Mouse (Mus musculus) T-helper 2 cell (primary cell): ENCODE results near the gene Wnk2.

Experiments
- in situ Hi-C: fragments of 300-600 bp; cut with MboI, MseI; formaldehyde crosslinking; loops from one replicate; pipeline ENCODE4 v1.15.1; 2025; ENCODE audit warnings: high pct_unique_total_duplicates

Gene Wnk2

DNA sequence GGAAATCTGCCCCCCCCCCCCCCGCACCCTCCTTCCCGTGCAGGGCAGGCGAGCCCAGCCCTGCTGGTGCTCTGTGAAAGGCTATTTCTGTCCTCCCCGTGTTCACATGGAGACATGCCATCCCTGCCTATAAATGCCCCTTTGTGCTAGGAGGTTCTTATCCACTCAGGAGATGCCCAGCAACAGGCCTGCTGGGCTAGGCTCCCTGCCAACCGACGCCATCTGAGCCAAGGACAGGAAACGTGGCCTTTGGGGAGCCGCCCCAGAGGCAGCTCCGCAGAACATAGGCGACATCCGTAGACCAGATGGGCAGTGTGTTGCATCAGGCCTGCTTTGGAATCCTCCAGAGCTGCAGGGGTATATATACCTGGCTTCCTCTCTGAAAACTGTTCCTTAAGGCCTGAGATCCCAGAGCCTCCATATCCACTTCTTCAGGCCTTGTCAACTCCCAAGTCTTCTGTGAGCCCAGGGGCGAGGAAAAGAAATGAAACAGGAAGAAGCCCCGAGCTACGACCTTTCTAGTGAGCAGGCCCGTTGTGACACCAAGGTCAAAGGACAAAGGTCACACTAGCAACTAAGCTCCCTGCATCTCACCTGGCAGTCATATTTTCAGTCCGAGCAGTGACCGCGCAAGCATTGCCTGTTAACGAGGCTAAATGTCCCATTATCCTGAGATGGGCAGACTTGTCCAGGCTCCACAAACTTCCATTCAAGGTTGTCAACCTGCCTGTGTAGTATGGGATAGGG, 31.2 kb upstream of the Wnk2 start:
- in situ Hi-C loops: no loop called here

DNA sequence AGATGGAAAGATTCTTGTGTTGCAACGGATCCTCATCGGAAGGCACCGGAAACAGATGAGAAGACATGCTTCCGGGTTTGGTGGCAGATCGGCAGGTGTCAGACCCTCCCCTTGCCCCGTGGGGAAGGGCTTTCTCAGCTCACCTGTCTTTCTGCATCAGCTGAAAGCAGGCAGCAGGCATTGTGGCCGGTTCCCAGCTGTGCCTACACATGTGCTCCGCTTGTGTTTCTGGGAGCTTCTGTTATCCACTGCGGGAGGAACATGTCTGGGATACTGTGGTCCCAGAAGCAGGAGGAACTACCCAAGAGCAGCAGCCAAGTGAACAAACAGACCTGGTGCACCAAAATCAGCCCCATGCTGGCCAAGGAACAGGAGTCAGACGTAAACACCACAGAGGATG, 27.7 kb upstream of the Wnk2 start:
- in situ Hi-C loops: no loop called here

DNA sequence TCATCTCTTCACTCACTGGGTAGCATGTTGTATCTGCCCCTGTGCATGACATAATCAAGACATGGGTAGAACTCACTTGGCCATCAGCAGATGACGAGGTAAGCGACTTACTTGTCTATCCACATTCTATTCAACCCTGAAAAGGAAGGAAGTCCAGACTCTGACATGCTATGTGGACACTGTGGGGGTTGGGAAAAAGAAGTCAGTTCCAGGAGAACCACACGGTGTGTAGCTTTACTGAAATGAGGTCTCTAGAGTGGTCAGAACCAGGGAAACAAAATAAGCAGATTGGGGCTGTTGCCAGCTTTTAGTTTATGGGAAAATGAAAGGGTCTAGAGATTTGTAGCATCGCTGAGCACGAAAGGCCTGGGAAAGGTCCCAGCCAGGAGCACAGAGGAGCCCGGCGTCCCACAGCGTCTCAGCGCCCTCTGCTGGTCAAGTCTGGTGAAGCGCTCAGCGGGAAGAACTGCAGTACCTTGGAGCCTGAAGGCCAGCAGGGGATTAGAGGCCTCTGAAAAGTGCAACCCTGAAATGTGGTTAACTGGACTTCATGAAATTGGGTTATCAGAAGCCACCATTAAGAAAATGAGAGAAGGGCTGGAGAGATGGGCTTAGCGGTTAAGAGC, 25.3 kb upstream of the Wnk2 start:
- in situ Hi-C loops: no loop called here

DNA sequence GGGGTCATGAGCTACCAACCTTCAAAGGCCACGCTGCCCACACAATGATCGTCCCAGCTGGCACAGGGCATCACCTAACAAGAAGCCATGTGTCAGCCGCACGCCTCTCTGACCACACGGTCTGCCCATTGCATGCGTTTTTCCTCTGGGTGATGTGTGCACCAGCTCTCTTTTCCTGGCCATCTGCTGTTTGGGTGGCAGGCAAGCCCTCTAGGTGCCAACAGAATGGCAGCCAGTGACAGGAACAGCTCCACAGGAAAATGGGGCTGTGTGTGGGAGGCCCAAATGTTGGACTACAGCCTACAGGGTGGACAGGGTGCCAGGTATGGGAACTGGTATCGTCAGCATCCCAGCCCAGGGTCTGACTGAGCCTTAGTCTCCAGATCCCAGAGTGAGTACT, 24.5 kb upstream of the Wnk2 start:
- in situ Hi-C loops: no loop called here

DNA sequence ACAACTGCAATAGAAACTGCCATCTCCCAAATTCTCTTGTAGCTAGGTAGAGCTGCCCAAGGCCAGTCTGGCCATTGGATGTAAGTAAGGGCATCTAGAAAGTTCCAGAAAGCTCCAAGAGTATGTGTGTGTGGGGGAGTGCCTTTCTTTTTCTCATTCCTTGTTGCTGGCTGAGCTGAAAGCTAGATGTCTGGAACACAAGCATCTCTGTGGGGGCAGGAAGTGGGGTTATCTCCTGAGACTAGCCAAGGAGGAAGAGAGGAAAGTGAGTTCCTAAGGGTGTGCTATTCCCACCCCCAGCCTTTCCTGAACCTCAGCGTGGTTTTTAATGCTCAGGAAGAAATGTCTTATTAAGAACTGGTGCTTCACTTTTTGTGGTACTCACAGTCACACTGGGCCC, 23.9 kb upstream of the Wnk2 start:
- in situ Hi-C loops: no loop called here

DNA sequence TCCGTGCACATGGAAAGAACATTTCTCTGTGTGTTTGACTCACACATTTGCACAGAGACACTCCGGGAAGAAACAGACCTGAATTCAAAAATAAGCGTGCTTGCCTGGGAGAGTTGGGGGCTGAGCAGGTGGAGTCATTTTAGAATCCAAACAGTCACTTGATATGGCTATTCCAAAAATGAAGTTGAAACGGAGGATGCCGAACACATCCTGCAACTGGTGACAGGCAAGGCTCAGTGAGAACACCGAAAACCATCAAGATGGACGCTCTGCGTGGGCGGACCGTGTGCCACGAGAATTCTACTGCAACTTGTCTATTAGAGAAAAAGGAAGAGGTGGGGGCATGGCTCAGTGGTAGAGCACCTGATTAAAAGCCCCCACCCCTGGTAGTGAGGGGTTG, 22.8 kb upstream of the Wnk2 start:
- in situ Hi-C loops: no loop called here

DNA sequence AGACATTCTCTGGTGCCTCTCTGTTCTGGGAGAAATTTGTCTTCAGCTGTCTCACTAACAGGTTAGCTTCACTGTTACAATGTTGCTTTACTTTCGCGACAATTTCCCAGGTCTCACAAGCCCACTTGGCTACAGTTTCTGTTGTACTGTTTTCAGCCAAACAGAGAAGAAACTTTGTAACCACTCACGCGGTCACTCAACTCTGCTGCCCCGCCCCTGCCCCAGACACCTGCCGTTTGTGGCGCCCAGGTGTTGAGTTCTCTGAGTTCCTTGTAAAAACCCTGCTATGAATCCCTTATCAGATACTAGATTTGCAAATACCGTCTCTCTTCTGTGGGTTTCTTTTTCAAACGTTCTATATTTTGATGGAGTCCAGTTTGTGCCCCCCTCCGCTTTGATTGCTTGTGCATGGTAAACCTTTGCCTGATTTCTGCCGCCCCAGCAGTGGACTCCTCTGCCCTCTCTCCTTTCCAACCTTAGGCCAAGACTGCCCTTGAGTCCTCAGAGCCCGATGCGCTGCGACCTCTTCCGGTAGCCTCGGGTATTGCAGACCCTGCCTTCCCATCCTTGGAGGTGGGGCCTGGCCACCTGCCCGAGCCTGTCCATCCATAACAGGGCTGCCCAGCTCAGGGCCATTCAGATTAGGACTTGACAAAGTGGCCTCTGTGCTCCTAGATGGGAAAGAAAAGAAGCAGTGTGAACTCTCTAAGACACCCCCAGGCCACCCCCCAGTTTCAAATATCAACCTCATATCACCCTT, 21.8 kb upstream of the Wnk2 start:
- in situ Hi-C loops: no loop called here

DNA sequence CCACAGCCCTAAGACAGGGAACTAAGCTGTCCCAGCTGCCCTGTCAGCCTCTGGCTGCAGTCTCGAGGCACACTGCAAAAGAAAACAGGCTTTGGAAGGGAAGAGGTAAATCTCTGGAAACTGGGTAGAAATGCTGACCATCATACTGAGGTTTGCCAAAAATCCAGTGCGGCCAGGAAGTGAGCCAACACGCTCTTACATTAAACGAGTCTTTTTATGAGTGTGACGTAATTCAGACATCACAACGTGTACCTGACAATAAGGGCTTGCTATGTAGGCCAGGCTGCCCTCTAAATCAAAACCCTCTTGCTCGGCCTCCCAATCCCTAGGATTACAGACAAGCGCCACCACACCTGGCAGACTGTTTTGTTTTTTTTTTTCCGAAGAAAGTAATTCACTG, 19.3 kb upstream of the Wnk2 start:
- in situ Hi-C loops: no loop called here

DNA sequence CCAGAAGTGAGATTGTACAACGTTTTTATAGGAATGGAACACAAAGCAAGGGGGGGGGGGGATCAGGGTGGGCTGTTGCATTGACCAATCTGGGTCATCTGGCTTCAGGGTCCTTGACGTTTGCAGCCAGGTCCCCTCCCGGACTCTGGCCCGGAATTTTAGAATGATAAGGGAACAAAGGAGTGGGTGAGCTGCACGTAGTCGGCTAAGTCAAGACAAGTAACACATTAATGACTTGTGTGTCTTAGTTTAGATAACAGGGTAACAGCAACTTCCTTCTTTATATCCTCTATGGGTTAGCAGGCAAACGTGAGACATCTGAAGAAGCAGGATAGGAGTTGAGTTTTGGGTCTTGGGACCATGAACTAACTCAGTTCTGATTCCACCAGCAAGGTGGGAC, 15.8 kb upstream of the Wnk2 start:
- in situ Hi-C loops: no loop called here

DNA sequence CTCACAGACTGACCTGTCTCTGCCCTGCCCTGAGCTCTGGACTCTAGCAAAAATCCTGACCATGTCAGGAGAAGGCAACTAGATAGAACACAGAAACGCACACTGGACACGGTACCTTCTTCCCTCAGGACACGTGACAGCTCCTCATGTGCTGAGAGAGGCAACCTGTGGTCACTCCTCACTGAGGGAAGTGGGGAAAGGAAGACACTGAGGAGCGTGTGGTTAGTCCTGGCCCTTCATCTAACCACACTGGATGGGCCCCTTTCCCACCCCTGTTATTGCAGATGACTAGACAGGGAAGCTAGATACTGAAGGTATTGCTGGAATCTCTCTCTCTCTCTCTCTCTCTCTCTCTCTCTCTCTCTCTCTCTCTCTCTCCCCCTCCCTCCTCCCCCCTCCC, 14.9 kb upstream of the Wnk2 start:
- in situ Hi-C loops: no loop called here

DNA sequence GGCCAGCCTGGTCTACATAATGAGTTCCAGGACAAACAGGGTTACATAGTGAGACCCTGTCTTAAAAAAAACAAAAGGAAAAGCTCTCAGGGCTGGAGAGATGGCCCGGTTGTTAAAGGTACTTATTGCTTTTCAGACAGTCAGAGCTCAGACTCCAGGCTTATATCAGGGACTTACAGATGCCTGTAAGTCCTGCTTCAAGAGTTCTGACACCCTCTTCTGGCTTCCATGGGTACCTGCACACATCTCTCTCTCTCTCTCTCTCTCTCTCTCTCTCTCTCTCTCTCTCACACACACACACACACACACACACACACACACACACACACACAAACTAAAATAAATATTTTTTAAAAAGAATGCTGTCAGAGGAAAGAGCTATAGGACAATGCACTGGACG, 13.4 kb upstream of the Wnk2 start:
- in situ Hi-C loops: no loop called here

DNA sequence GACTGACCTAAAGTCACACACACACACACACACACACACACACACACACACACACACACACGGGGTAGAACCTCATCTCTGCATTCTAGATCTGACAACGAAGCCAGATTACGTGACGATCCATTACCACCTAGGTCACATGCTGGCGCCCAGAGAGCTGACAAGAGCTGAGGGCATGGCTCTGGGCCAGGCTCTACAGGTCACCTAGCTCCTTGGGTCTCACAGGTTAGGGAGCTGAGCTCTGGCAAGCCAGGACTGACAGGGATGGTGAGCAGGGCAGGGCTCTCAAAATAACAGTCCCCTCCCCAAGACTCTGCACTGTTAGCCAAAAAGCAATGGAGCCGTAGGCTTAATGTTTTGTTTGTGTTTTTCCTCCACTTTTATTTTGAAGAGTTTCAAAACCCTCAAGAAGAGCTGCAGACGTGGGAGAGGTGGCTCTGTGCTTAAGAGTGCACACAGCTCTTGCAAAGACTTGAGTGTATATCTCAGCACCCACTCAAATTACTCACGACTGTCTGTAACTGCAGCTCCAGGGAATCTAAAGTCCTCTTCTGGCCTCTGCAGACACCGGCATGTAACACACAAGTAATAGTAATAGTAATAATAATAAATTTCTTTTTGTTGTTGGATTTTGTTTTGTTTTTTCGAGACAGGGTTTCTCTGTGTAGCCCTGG, 10.4 kb upstream of the Wnk2 start:
- in situ Hi-C loops: no loop called here

DNA sequence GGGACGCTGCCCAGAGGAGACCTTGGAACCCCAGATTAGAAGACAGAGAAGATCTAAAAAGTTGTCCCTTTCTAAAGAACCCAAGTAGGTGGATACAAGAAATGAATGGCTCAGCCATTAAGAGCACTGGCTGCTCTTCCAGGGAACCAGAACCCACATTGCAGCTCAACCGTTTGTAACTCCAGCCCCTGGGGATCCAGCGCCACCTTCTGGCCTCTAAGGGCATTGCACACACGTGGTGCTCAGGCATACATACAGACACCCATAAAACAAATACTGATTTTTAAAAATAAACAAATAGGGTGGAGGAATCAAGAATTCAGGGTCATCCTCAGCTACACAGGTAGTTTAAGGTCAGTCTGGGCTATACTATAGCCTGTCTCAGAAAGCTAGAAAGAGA, 8.8 kb upstream of the Wnk2 start:
- in situ Hi-C loops: no loop called here

DNA sequence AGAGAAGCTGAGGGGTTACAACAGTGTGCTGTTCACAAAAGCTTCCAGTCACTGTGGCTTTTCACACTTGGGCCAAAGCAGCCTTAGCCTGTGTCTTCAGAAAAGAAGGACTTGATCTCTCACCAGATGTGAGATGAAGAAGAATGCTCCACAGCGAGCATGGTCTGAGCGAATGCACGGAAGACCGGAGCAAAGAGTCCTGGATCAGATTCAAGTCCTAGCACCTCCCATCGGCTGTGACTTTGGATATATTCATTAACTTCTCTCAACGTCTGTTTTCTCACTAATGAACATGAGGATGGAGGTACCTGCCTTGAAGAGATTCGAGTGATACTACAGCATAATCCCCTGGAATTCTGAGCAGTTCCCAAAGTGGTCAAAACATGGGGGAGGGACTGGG, 6.8 kb upstream of the Wnk2 start:
- in situ Hi-C loops: no loop called here

DNA sequence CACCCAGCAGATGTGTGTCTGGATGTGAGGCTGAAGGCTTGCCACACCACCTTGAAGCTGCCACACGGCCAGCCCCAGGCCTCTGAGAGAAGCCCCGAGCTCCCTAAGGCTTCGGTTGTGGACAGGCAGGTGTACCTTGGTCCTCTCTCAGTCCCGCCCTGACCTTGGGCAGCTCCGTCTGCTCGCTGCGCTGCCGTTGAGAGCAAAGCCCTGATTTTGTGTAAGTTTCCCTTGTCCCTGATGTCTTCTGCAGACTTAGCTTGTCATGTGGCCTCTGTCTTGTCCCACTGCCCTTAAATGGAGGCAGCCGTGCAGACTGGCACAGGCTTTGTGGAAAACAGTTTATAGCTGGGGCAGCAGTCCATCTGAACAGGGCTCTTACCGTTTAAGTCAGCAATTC, 6.2 kb upstream of the Wnk2 start:
- in situ Hi-C loops: no loop called here

DNA sequence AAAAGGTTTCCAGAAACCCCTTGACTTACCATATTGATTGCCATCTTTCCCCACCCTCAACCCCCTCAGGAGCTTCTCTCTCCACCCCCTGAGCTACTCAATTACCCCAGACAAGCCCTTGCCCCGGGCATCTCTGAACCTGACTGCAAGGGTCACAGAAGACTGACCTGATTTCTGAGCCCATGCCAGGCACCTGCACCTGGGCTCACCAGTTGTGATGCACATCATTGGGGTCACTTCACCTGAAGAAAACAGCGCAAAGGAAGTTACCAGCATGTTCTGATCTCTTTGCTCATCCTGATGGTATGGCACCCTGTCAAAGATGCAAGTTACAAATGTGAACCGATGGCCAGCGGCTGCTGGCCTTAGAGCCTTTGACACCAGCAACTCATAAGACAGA, 873 bp upstream of the Wnk2 start:
- in situ Hi-C loops: no loop called here

DNA sequence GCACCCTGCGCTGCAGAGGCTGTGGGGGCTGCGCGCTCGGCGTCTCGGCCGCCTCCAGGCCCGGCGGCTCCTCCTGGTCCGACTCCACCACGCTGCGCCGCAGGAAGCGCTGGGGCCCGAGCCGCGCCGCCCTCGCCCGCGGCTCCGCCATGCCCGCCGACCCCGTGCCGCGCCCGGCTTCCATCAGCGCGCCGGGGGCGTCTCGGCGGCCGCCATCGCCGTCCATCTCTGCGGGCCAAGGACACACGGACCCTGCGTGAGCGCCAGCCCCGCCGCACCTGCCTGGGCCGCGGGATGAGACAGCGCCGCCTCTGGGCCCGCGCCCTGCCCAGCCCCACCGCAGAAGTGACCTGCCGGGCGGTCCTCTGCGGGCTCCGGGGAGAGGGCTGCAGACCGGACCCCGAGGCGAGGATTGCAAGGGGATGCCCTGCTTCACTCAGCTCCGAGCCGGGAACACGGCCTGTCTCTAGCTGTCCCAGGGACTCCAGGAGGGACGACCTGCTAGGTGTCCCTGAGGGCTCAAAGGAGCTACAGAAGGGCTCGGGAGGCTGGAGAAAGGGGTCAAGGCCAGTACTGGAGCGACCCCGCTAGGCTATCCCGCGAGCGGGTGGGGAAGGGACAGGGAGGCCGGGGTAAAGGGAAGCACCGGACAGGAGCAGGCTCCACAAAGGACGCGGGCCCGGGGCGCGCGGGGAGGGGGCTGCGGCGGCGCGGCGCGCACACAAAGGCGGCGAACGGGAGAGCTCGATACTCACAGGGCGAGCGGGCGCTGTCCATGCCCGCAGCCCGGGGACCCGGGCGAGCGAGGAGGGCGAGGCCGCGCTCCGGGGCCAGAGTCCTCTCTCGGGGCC, 582 bp downstream of the Wnk2 start:
- in situ Hi-C loops: no loop called here

DNA sequence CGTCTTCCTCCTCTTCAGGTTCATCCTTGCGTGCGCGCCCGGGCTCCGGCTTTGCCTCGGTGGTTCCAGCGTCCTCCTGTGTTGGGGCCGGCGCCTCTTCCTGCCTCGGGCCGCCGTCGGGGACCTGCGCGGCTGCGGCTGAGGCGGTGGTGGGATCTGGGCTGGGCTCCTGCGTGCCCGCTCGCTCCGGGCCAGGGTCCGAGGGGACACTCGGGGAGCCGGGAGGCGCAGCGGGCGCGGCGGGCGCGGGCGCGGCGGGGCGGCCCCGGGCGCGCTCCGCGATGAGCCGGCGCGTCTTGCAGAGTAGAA, 1.2 kb downstream of the Wnk2 start:
- in situ Hi-C loops: no loop called here

DNA sequence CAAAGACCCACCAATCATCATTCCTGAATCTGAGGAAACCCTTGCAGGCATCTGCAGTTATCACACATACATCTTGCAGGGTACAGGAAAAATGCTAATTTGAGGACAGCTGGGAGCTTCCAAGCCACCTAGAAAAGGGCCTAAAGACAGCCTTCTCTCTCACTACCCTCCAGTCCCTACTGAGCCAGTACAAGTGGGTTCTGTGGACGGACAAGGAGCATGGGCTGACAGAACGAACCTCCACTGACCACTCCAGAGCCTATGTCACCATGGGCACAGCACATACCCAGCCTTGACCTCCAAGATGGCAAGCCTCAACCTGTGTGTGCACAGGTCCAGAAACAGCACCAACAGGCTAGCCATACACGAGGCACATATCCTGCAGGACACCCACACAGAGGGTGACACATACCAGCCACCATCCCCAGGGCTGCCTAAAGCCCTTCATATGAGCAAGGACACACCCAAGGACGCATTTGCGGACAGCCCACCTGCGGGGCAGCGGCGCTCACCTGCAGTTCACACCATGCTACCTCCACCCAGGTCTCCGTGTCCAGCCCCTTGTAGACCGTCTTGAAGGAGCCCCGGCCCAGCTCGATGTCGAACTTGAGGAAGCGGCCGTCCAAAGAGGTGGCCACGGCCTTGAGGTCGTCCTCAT, 1.6 kb downstream of the Wnk2 start:
- in situ Hi-C loops: no loop called here

DNA sequence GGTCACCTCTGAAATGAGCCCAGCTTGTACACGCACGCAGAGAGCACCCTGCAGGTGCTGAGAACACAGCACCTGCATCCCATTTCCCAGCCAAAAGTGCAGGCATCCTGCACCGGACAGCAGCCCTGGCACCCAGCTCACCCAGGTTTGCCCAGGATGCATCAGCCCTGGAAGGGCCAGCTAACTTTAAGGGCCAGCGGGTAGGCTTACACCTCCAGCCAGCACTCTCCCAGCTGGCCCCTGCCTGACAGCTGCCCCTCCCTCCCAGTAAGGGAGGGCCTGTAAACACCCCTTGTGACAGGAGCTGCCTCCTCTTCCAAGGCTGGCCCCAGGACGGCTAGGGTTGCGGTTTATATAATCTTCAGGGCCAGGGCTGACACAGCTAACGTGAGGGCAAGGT, 2.4 kb downstream of the Wnk2 start:
- in situ Hi-C loops: no loop called here

DNA sequence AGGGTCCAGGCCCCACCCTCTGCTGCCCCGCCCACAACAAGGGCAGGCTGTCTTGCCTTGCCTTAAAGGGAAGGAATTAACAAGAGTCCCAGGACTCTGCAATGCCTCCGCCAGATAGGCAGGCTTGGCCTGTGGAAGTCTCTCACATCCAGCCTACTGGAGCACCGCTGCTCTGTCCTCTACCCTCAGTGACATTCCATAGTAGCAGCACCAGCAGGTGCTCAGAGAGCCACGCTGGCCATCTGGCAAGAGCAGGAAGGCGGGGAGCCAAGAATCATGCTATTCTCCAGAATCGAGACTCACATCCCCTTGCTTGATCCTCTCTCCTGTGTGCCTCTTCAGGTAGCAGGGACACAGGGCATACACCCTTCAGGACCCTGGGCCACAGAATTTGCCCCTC, 3.4 kb downstream of the Wnk2 start:
- in situ Hi-C loops: no loop called here
